Mouse (Mus musculus): ENCODE results near the gene Notch4.

Notch4 gene

DNA sequence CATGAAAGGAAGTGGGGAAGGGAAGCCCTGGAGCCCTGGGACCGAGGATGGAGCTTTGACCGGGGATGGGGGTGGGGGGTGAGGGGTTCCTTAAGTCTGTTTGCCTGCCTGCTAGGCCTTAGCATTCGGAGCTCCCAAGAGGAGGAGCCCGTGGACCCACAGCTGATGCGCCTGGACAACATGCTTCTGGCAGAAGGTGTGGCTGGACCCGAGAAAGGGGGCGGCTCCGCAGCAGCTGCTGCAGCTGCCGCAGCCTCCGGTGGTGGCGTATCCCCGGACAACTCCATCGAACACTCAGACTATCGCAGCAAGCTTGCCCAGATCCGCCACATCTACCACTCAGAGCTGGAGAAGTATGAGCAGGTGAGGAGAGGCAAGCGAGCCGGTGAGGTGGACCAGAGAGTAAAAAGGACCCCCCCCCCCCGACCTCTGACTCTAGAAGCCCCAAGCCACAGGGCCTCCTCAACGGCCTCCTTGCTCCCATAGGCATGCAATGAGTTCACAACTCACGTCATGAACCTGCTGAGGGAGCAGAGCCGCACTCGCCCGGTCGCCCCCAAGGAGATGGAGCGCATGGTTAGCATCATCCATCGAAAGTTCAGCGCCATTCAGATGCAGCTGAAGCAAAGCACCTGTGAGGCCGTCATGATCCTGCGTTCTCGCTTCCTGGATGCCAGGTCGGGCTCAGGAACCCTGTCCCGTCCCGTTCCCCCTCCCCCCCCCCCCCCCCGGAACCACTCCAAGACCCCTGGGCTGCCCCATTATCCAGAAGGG is 29.9 kb downstream of the Notch4 start:
- in situ Hi-C loops (cut with MboI, MseI) = no loop called here

- in situ Hi-C loops (cut with MboI, MseI) = no loop called here
Measured at GRCm38 (mm10) chr17:34596098-34596497, 32.0 kb downstream of the Notch4 start.

DNA sequence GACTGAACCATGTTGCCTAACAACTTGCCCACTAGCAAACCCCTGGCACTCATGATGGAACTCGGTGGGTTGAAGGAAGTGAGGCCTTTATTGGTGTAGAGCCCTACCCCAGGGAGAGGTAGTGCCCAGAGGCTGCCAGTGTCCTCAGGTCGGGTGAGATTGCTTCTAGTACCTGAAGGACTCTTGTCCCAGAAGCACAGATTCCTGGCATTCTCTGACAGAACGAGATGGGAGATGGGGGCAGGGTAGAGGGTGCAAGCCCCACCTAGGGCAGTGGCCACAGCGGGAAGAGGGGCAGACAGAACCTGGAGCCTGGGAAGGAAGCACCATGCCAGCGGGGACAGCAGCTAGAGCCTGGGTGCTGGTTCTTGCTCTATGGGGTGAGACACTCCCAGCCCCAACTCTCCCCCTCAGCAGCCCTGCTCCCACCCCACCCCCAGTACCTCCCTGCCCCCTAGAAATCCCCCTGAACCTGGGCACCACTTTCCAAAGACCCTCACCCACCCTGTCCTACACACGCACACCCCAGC is 33.6 kb downstream of the Notch4 start, which contains the start of gene Ager:
Ager (plus strand) TSS at position 297 of the 530 bp plus-strand sequence.
- in situ Hi-C loops (cut with MboI, MseI) = no loop called here

DNA sequence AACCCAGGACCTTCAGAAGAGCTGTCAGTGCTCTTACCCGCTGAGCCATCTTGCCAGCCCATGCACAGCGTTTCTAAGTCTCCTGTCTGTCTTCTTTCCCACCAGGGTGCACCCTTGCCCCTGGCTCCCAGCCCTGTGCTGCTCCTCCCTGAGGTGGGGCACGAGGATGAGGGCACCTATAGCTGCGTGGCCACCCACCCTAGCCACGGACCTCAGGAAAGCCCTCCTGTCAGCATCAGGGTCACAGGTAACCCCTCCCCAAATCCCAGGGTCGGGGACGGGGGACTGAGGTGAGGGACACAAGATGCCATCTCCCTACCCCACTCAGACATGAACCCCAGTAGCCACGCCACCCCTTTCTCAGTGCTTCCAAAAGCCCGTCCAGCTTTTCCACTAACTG is 35.8 kb downstream of the Notch4 start:
- in situ Hi-C loops (cut with MboI, MseI) = no loop called here

DNA sequence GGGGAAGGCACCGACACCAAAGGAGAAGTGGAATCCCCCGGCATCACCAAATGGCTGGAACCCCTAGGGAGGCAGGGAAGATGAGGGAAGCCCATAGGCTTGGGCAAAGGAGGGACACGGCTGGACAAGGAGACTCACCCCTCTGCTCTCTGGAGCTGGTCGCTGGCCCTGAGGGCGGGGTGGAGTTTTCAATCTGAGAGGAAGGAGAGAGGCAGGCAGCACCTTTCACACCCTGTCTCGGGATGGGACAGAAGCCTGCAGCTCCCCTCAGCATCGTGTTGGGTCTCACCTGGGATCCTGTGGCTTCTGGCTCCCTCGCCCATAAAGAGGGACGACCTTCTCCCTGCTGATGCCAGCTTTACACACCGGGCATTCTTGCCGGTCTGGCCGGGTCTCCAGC is 37.7 kb downstream of the Notch4 start:
- in situ Hi-C loops (cut with MboI, MseI) = no loop called here

DNA sequence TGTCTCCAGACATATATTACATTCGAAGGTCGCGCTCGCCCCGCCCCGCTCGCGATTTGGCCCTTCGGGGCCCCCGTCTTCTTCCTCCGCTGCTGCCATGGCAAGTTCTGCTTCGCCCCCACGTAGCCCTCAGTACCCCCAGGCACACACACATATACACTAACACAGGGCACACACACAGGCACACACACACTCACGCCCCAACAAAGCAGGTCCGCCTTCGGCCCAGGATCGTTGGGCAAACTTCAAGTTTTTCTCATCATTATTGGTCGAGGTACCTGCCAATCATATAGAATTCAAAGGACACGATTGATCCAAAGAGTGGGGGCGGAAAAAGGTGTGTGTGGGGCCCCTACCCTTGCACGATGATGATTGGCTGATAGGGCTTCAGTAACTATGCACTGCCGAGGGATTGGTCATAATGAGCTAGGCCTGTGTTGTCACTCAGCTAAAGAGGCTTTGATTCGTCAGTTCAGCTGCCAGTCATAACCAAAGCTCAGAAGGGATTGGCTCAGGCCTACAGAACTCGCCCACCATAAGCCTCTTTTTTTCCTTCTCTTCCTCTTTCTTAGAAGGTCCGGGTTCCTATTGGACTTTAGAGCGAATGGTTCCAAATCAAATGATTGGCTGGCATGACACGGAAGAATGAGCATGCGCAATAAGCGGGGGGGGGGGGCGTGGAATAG is 39.5 kb downstream of the Notch4 start, which contains the start of gene Rnf5:
Rnf5 (minus strand) TSS at position 316 of the 686 bp plus-strand sequence.
- in situ Hi-C loops (cut with MboI, MseI) = no loop called here

DNA sequence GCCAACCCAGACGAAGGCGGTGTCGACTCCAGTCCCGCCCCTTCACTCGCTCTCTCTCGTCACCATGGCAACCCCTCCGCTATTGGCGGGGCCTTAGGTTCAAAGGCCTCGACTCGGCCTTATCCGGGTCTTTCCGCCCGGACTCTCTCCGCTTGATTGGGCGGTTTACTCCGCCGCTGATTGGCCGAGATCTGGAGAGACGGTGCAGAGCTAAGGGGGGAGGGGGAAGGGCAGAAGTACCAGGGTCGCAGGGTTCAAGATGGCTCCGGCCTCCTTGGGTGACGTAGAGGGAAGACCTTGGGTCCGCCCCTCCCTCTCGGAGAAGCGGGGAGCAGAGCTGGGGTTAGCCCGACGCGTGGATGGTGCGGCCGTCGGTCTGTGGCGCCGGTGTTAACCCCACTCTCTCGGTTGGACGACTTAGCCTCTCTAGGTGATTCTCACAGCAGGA is 40.0 kb downstream of the Notch4 start, which contains the start of gene Agpat1:
Agpat1 (plus strand) TSS at position 202 of the 448 bp plus-strand sequence.
- in situ Hi-C loops (cut with MboI, MseI) = no loop called here

- in situ Hi-C loops (cut with MboI, MseI) = no loop called here
Measured at GRCm38 (mm10) chr17:34604511-34605237, 40.6 kb downstream of the Notch4 start.

- in situ Hi-C loops (cut with MboI, MseI) = no loop called here
Measured at GRCm38 (mm10) chr17:34605609-34606008, 41.5 kb downstream of the Notch4 start.

GRCm38 (mm10) chr17:34606186-34607039 is 42.3 kb downstream of the Notch4 start:
- in situ Hi-C loops (cut with MboI, MseI) = no loop called here

GRCm38 (mm10) chr17:34607997-34608396 is 43.9 kb downstream of the Notch4 start:
- in situ Hi-C loops (cut with MboI, MseI) = no loop called here

DNA sequence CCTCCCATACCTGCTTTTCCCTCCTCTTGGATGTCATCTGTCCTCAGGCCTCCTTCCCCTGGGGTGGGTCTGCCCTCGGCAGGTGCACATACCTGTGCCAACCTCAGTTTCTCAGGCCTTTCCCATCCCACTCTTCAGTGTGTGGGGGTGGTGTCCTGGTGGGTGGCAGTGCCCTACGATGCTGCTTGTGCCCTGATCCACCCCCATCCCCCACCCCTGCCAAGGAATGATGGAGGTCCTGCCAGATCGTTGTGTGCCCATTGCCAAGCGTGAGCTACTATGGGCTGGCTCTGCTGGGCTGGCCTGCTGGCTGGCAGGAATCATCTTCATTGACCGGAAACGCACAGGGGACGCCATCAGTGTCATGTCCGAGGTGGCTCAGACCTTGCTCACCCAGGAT is 47.0 kb downstream of the Notch4 start:
- in situ Hi-C loops (cut with MboI, MseI) = no loop called here

GRCm38 (mm10) chr17:34613054-34613645 is 49.1 kb downstream of the Notch4 start:
- in situ Hi-C loops (cut with MboI, MseI) = no loop called here

- in situ Hi-C loops (cut with MboI, MseI) = no loop called here
Measured at GRCm38 (mm10) chr17:34613830-34614229, 49.8 kb downstream of the Notch4 start.

- in situ Hi-C loops (cut with MboI, MseI) = no loop called here
Measured at GRCm38 (mm10) chr17:34615871-34616270, 51.8 kb downstream of the Notch4 start, which contains the start of gene Egfl8. Gene Egfl8, minus strand, starts transcription at chr17:34615971.

- in situ Hi-C loops (cut with MboI, MseI) = no loop called here
Measured at GRCm38 (mm10) chr17:34618999-34619398, 54.9 kb downstream of the Notch4 start.

DNA sequence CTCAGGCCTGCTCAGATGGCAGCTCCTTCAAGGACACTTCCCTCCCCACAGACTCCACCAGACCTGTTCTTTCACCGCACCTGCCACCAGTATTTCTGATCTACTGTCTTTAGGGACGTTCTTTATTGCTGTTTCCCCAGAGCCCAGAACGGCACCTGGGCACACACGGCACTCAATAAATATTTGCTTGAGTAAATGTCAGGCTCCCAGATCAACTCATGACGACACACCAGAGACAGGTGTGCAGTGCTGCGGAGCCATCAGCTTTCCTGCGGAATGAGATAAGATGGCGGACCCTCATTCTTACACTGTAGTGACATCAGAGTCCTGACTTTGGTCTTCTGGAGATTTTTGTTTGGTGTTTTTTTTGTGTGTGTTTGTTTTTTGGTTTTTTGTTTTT is 56.9 kb downstream of the Notch4 start:
- in situ Hi-C loops (cut with MboI, MseI) = no loop called here

DNA sequence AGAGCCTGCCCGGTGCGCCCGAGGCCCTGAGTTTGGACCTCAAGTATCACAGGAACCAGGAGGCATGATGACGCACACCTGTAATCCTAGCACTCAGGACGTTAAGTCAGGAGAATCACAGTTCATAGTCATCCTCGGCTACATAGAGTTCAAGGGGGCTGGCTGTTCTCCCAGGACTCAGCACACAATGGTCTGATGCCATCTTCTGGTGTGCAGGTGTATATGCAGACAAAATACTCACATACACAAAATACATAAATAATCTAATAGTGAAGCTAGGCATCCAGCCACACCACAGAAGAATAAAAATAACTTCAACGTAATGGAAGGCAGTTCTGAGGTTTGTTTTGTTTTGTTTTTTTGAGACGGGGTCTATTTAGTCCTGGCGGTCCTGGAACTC is 59.1 kb downstream of the Notch4 start:
- in situ Hi-C loops (cut with MboI, MseI) = no loop called here

DNA sequence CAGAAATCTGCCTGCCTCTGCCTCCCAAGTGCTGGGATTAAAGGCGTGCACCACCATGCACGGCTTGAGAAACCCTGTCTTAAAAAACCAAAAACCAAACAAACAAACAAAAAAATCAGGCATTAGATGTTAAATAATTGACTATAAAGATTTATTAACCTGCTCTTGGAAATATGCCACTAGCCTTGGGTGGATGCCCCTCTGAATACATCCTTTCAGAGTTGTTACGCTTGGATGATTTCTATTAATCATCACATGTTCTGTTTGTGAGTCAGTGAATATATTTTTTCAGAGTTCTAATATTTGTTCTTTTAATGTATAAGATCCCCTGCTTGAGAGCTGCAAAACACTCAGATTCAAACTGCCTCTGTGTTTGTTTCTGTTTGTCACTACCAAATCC is 60.9 kb downstream of the Notch4 start:
- in situ Hi-C loops (cut with MboI, MseI) = no loop called here

DNA sequence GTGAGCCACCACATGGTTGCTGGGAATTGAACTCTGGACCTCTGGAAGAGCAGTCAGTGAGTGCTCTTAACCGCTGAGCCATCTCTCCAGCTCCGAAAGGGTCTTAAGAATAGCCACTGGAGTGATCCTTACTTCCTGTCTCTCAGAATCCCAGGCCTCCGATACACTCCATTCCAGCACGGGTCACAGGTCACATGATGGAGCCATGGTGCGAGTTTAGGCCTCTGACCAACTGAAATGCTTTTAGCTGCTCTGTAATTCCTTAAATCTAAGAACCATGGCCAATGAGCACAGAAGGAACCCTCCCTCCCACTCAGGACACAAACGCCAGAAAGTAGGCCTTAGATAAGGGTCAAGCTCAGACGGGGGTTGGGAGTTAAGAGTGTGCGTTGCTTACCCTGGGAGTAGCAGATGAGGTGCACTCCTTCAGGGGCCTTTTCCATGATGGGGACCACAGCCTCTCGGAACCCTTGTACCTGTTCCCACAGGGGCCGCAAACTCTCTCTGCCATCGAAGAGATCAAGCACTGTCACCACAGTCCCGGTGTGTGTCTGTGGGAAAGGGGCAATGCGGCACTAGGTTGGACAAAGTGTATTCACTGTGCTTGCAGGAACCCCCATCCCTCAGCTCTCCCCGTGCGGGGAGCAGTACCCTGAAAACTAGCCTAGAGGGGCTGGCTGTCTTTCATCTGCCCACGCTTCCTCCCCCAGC is 62.1 kb downstream of the Notch4 start:
- in situ Hi-C loops (cut with MboI, MseI) = no loop called here

All from T-helper 2 cell (primary cell).